In genomic region chr4:145336587-145336986, GRCm38 (mm10) we compare ENCODE assay signal across 21 mouse cellular contexts. TPM values are rescaled to one million over a fixed set of nuclear protein-coding genes. Genes with fewer than 3 reads are reported as not detected.
"Had no signal": no experiment of that assay in that cellular context is flagged by ENCODE, and none has a peak within 500 bp of the region (broad histone marks: within the 10 kb centered on the region; RNA-seq: fewer than 3 reads in every experiment).

No protein-coding gene starts in this region.

- H3K9ac ChIP-seq: lung, embryonic 15.5 days; midbrain, embryonic 13.5 days; midbrain, embryonic 15.5 days; neural tube, embryonic 12.5 days had no signal

- ATAC-seq: lung, postnatal 0 days; midbrain, embryonic 13.5 days; midbrain, embryonic 15.5 days had no signal

- H3K4me2 ChIP-seq: lung, embryonic 15.5 days; midbrain, embryonic 11.5 days; midbrain, embryonic 13.5 days; midbrain, embryonic 15.5 days; neural tube, embryonic 12.5 days had no signal

- H3K27ac ChIP-seq: lung, embryonic 15.5 days; macrophage; midbrain, embryonic 13.5 days; midbrain, embryonic 15.5 days; neural tube, embryonic 12.5 days had no signal

- H3K27me3 ChIP-seq: lung, embryonic 15.5 days; megakaryocyte, embryonic 14.5 days; midbrain, embryonic 13.5 days; midbrain, embryonic 15.5 days; neural tube, embryonic 12.5 days had no signal

- DNase-seq: lung, adult 2 months; lung, postnatal 14 days; lung, postnatal 36 days; retina, postnatal 1 day; right cerebral cortex, adult 18-20 months; right cerebral cortex, postnatal 25 days; right cerebral cortex, postnatal 4 days; spleen, adult 18-20 months; thymus, adult 18-20 months; thymus, postnatal 14 days; thymus, postnatal 36 days had no signal

- H3K9me3 ChIP-seq: lung, embryonic 15.5 days; midbrain, embryonic 13.5 days; midbrain, embryonic 15.5 days; neural tube, embryonic 12.5 days had no signal

- H3K4me1 ChIP-seq: lung, embryonic 15.5 days; megakaryocyte, embryonic 14.5 days; midbrain, embryonic 13.5 days; midbrain, embryonic 15.5 days; neural tube, embryonic 12.5 days had no signal

- H3K4me3 ChIP-seq: lung, embryonic 15.5 days; megakaryocyte, embryonic 14.5 days; midbrain, embryonic 13.5 days; midbrain, embryonic 15.5 days; neural tube, embryonic 12.5 days had no signal

- H3K36me3 ChIP-seq: lung, embryonic 15.5 days; midbrain, embryonic 13.5 days; midbrain, embryonic 15.5 days; neural tube, embryonic 12.5 days had no signal

RNA-seq across cellular contexts. Expression of gene Tnfrsf8, which starts 21.6 kb away (rescaled TPM):
- polyA plus RNA-seq: liver, embryonic 16.5 days; neural tube, embryonic 14.5 days had no signal
